Mouse (Mus musculus): Measurements from ENCODE around the gene Tspan31.
A peak's percentile ranks its signal among the peaks of the same experiment; 100 is the strongest.

The Tspan31 gene

DNA sequence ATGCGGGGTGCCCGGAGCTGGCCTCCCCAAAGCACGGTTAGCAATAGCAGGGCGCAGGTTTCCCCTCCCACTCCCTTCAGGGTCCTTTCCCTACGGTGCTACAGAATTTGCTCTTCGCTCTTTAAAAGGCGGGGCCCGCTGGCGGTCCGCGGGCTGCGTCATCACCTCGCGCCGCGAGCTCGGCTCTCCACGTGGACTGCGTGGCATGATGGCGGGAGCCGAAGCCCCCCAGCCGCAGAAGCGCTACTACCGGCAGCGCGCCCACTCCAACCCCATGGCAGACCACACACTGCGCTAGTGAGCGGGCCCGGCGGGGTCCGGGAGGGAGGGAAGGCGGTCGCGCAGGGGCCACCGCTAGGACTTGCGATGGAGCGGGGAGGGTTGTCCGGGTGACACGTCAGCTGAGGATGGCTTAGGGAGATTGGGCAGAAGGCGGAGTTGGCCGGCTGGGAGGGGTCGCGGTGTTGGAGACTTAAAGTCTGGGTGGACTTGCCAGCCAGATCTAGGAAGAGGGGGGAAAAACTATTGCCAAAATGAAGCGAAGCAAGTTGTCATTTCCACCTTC, 28.2 kb downstream of the Tspan31 start:
- DNase-seq (ENCODE audit: low read depth): peak; percentile 96

DNA sequence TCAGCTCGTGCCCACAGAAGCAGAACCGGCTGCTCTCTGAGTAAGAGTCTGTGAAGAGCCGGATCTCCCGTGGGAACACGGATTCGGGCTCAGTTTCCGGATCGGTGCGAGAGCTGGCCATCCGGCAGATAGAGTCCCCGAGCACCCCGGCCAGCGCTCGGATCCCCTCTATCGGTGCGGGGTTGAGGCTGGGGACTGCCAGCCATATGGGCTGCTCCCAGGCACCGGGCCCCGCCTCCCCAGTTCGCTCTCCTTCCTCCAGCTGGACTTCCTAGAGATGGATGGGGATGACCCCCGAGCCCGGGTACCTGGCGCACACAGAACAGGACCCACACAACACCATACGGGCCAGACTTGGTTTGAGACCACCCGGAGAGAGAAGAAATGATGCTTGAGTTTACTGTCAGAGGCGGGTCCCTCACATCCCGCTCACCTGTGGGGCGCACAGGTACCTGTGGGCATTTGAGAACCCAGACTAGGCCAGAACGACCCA, 28.7 kb downstream of the Tspan31 start, which contains the start of the genes Mettl1 and Eef1akmt3:
TSS of gene Mettl1 (plus strand) at position 141 of the 493 bp plus-strand sequence.
TSS of gene Eef1akmt3 (minus strand) at position 240 of the 493 bp plus-strand sequence.
- peak; percentile 64 for DNase-seq (ENCODE audit: low read depth)

DNA sequence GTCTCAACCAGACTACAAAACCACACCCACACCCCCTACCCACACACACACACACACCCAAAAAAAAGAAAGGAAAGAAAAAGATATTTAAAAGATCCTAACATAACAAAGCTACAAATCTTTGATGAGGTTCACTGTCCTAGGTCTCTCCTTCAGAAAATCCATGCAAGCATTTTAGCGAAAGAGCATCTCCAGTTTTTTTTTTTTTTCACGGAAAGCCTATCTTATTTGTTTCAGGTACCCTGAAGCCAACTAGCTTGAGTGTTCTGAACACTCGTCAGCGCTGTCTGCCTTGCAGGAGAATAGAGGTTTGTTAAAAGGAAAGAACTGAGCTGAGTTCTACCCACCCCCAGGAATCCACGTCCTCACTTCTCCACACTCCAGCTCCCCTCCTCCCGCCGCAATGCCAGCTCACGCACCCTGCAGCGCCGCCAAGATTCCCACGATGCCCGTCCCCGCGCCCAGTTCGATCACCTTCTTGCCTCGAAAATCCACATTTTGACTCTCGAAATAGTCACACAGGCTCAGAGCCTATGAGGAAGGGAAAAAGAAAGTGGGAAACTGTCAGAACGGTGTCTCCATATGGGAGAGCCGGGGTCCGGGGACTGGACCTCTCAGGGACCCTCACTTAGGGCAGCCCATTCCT, 29.4 kb downstream of the Tspan31 start:
- DNase-seq (ENCODE audit: low read depth): peak; percentile 60

DNA sequence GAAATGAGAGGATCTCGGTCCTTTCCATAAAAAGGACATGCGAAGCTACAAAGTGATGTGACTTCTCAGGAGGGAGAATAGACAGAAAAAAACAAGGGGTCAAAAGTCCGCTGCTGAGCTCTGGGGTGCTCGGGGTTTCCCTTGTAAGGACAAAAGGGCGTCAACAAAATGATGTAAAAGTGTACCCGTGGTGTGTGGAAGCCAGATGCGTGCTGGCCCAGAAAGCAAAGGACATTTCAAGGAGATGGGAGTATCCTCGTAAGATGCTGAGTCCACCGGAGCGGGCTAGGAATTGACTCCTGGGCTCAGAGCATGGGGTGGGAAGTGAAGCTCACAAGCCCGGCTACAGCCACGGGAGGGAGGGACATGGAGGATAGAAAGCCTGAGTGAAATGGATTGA, 32.4 kb downstream of the Tspan31 start:
- DNase-seq (ENCODE audit: low read depth): no peak

DNA sequence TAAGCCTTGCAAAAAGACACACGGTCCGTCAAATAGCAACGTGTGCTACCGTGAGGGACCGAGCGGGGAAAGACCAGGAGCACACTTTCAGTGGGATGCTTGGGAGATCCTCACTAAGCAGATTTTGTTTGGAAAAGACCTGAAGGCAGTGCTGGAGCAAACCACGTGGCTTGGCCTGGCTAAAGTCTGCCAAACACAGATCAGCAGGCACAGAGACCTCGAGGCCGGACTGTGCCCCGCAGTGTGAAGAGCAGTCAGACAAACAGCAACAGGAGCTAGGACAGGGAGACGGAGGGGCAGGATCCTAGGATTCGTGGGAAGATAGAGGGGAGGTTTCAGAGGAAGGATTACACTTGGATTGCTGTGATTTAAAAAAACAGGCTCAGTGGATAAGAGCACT, 33.8 kb downstream of the Tspan31 start:
- no peak for DNase-seq (ENCODE audit: low read depth)

DNA sequence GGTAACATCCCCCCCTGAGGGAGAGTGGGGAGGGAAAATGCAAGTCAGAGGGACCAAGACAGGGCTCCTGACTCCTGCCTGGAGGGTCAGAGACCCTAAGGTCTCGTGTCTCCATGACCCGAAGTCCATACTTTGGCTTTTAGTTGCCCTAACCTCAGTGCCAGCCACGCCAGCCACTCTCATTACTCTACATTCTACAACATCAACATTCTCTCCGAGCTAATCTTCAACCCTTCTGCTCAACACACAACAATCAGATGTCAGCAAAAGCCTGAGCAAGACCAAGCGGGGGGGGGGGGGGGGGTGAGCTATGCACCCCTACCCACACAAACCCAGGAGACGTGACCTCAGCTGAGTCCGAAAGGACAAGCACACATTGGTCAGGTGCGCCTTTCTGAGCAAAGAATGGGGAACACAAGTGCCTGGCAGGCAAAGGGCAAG, 36.7 kb downstream of the Tspan31 start:
- DNase-seq (ENCODE audit: low read depth): no peak

DNA sequence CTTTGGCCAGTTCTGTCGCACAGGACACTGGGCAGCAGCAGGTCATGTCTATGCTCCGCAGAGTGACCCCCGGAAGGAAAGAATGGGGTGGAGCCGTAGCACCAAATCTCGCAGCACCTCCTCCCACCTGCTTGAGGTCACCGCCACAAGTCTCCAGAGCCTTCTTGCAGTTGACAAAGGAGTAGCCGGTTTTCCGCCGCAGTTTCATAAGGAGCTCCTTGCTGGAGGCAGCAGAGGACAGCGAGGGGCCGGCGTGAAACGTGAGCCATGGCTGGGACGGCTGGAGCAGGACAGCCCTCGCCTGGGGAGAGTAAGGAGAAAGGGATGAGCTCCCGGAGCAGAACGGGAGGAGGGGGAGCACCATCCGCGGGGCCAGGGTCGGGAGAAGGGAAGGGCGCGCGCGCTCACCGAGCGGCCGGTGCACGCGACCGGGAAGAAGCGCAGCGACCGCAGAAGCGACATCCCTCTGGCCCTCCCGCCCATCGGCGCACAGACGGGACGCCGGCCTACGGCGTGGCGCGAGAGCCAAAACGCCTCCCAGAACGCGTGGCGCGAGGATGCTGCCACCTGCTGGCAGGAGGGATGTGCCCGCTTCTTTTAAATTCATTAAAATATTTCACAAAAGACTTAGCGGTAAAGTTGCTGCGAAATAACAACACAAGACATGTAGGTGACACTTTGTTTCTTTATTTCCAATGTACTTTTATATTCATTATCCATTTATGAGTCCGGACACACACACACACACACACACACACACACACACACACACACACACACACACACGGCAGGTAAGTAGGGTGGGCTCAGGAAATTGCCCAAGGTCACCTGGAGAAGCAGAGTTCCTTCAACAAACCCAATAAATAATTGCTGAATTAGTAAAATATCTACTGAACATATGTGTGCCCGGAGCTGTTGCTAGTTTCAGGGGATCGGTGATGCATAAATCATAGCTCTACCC, 39.4 kb downstream of the Tspan31 start, which contains the start of gene Tsfm:
TSS of gene Tsfm (minus strand) at position 505 of the 961 bp plus-strand sequence.
- DNase-seq (ENCODE audit: low read depth): peak; percentile 97

DNA sequence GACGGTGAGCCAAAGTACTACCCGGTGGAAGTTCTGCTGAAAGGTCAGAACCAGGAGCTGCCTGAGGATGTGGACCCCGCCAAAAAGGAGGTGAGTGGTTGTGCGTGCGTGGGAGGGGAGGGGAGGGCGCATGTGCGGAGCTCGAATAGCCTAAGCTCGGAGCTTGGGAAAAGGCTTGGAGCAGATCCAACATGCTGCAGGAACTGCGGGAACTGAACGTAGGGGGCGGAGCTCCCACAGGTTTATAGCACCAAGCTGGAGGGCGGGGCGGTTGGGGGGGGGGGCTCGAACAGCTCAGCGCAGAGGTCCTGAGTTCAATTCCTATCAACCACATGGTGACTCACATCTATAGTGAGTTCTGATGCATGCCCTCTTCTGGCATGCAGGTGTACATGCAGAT, 51.6 kb downstream of the Tspan31 start:
- no peak for DNase-seq (ENCODE audit: low read depth)

Data from NIH3T3 (cell line).